Comparison of ENCODE assay signal across 8 mouse cellular contexts in the genomic region with DNA sequence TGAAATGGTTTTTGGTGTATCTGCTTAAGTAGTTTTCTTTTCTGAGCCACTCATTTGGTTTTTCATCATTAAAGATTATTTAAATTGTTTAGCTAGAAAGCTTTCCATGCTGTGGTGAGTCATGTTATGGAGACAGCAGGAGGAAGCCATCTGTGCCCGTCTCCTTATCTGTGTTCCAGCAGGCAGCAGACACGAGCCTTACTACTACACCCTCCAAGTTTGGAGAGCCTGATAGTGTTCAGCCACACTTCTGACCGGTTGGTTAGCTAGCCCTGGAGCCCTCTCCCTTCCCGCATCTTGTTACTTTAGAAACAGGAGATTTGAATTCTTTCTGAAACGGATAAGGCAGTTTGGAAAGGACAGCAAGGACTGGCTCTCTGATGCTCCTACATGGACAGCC. TPM values are rescaled to one million over a fixed set of nuclear protein-coding genes. Genes with fewer than 3 reads are reported as not detected.
DNase-seq lines count a peak whose midpoint lies in the region; ATAC-seq and TF ChIP-seq lines count a peak whose summit lies in the region.

No protein-coding gene starts in this region.

- no peak for TF ChIP-seq CTCF in left cerebral cortex, adult 2 months (IDR thresholded peaks at IDR 0.05)

- H3K27ac ChIP-seq in midbrain, embryonic 11.5 days (ENCODE audit: low read depth, low read length): 0 out of 2 replicates have a peak overlapping the region, but pooled peaks have one; percentile 16
- no peak overlapping the region for H3K27ac ChIP-seq in midbrain, embryonic 14.5 days (replicated peaks; ENCODE audit: low read depth, low read length)
- H3K27ac ChIP-seq in left cerebral cortex, adult 2 months: no peak overlapping the region

- H3K27me3 ChIP-seq in midbrain, embryonic 11.5 days (ENCODE audit: control insufficient read depth, insufficient read depth, low read length): no peaks in the 10 kb centered on the region
- no peaks in the 10 kb centered on the region for H3K27me3 ChIP-seq in midbrain, embryonic 14.5 days (ENCODE audit: control insufficient read depth, insufficient read depth, low read length)

- no peak for DNase-seq in midbrain, embryonic 11.5 days (ENCODE audit: low spot score, missing footprints)
- no peak for DNase-seq in midbrain, embryonic 14.5 days
- peak; percentile 29 to 46 for DNase-seq in left cerebral cortex, adult 2 months (ENCODE audit: extremely low spot score in 1 of 2, low spot score in 2 of 2)
- peak; percentile 73 to 78 for DNase-seq in spleen, postnatal 4 days (ENCODE audit: low spot score in 2 of 2)
- DNase-seq in adrenal gland, postnatal 25 days: no peak
- DNase-seq in adrenal gland, adult 2 months: no peak
- DNase-seq in T-cell, adult 2 months (ENCODE audit: low spot score): no peak

- no peaks in the 10 kb centered on the region for H3K36me3 ChIP-seq in midbrain, embryonic 11.5 days (ENCODE audit: control insufficient read depth, insufficient read depth, low read length)
- no peaks in the 10 kb centered on the region for H3K36me3 ChIP-seq in midbrain, embryonic 14.5 days (ENCODE audit: control insufficient read depth, insufficient read depth, low read length)

- H3K4me3 ChIP-seq in midbrain, embryonic 11.5 days (ENCODE audit: low read depth, low read length): no peak overlapping the region
- no peak overlapping the region for H3K4me3 ChIP-seq in midbrain, embryonic 14.5 days (replicated peaks; ENCODE audit: low read depth, low read length)
- no peak overlapping the region for H3K4me3 ChIP-seq in left cerebral cortex, adult 2 months

- H3K4me1 ChIP-seq in midbrain, embryonic 11.5 days (ENCODE audit: control insufficient read depth, insufficient read depth, low read length): no peaks in the 10 kb centered on the region
- no peaks in the 10 kb centered on the region for H3K4me1 ChIP-seq in midbrain, embryonic 14.5 days (ENCODE audit: control insufficient read depth, insufficient read depth, low read length)

- WGBS in midbrain, embryonic 11.5 days: 82% methylated on average over 5 of the region's 5 CpGs
- 86% methylated on average over 5 of the region's 5 CpGs for WGBS in midbrain, embryonic 14.5 days

- no peaks in the 10 kb centered on the region for H3K9me3 ChIP-seq in midbrain, embryonic 11.5 days (ENCODE audit: control insufficient read depth, low read length)
- H3K9me3 ChIP-seq in midbrain, embryonic 14.5 days (ENCODE audit: control insufficient read depth, low read length): no peaks in the 10 kb centered on the region

- H3K4me2 ChIP-seq in midbrain, embryonic 11.5 days: no peak overlapping the region
- no peak overlapping the region for H3K4me2 ChIP-seq in midbrain, embryonic 14.5 days (ENCODE audit: low read length)

- intact Hi-C loops in left cerebral cortex, adult 2 months (cut with DNase I): no loop called here

- no peak overlapping the region for H3K9ac ChIP-seq in midbrain, embryonic 11.5 days (ENCODE audit: low read length)
- H3K9ac ChIP-seq in midbrain, embryonic 14.5 days (replicated peaks; ENCODE audit: low read length): no peak overlapping the region

- ATAC-seq in midbrain, embryonic 11.5 days (ENCODE audit: low FRiP score): no peak
- no peak for ATAC-seq in midbrain, embryonic 14.5 days (ENCODE audit: low FRiP score, low TSS enrichment)
- peak; percentile 99 for ATAC-seq in common myeloid progenitor, adult 5-6 weeks (replicated peaks; ENCODE audit: low read depth, poor library complexity, severe bottlenecking)

RNA-seq across cellular contexts. Expression of a gene that starts 16.2 kb away (rescaled TPM):
- polyA plus RNA-seq in midbrain, embryonic 11.5 days (2014; fragmentation: Nextera tagmentation; extraction: Ambion mirVana): 8.0 and 9.7 TPM in 2 replicates
- 32.1 and 35.4 TPM in 2 replicates for polyA plus RNA-seq in midbrain, embryonic 14.5 days (2014; fragmentation: Nextera tagmentation; extraction: Ambion mirVana)
- total RNA-seq in common myeloid progenitor, adult 5-6 weeks (2017): 19.1 and 20.1 TPM in 2 replicates
- 100 to 1,000 TPM; 186 to 205 TPM for total RNA-seq in left cerebral cortex, adult 2 months (2021)
- 29.8 and 35.7 TPM in 2 replicates for total RNA-seq in adrenal gland, postnatal 25 days (2021)
- 10 to 100 TPM; 14.5 to 22.7 TPM for total RNA-seq in adrenal gland, adult 2 months (2021)
- 14.3 and 16.1 TPM in 2 replicates for polyA plus RNA-seq in adrenal gland, adult 2 months (2012; rRNA removed)

RNA-seq across cellular contexts. Expression of a gene that starts 31.9 kb away (rescaled TPM):
- polyA plus RNA-seq in midbrain, embryonic 11.5 days (2014; fragmentation: Nextera tagmentation; extraction: Ambion mirVana): 664 and 673 TPM in 2 replicates
- 432 and 438 TPM in 2 replicates for polyA plus RNA-seq in midbrain, embryonic 14.5 days (2014; fragmentation: Nextera tagmentation; extraction: Ambion mirVana)
- 1,473 and 1,687 TPM in 2 replicates for total RNA-seq in common myeloid progenitor, adult 5-6 weeks (2017)
- total RNA-seq in left cerebral cortex, adult 2 months (2021): 100 to 1,000 TPM; 412 to 420 TPM
- total RNA-seq in adrenal gland, postnatal 25 days (2021): 923 and 949 TPM in 2 replicates
- total RNA-seq in adrenal gland, adult 2 months (2021): 1,000 to 10,000 TPM; 1,030 to 1,071 TPM
- polyA plus RNA-seq in adrenal gland, adult 2 months (2012; rRNA removed): 157 and 194 TPM in 2 replicates

RNA-seq across cellular contexts. Expression of a gene that starts 45.0 kb away (rescaled TPM):
- 24.5 and 25.2 TPM in 2 replicates for polyA plus RNA-seq in midbrain, embryonic 11.5 days (2014; fragmentation: Nextera tagmentation; extraction: Ambion mirVana)
- 29.7 and 32.7 TPM in 2 replicates for polyA plus RNA-seq in midbrain, embryonic 14.5 days (2014; fragmentation: Nextera tagmentation; extraction: Ambion mirVana)
- 60.0 and 60.4 TPM in 2 replicates for total RNA-seq in common myeloid progenitor, adult 5-6 weeks (2017)
- total RNA-seq in left cerebral cortex, adult 2 months (2021): 10 to 100 TPM; 95.4 to 96.8 TPM
- total RNA-seq in adrenal gland, postnatal 25 days (2021): 92.7 and 98.6 TPM in 2 replicates
- 100 to 1,000 TPM in 1 of 2 experiments, 10 to 100 TPM in 1; 97.6 to 121 TPM for total RNA-seq in adrenal gland, adult 2 months (2021)
- polyA plus RNA-seq in adrenal gland, adult 2 months (2012; rRNA removed): 24.4 and 26.2 TPM in 2 replicates

Comparison
In these comparisons a context has a peak if more than half of its experiments do, and no peak if none do; other contexts are left out.
1. DNase-seq: peak in left cerebral cortex, adult 2 months (2 of 2) and spleen, postnatal 4 days (2 of 2); none in midbrain, embryonic 11.5 days (single experiment), midbrain, embryonic 14.5 days (single experiment), adrenal gland, postnatal 25 days (single experiment), adrenal gland, adult 2 months (single experiment) and T-cell, adult 2 months (single experiment).